Mouse (Mus musculus) lung, postnatal 0 days (tissue): Measurements from ENCODE around the gene Fah. TPM values are rescaled to one million over a fixed set of nuclear protein-coding genes. Genes with fewer than 3 reads are reported as not detected.

Experiments
- ATAC-seq: fragments of 200-750 bp; cut with Nextera tagmentation; 2 replicates; pipeline ENCODE4 v1.8.0; 2017; ENCODE audit warnings: moderate library complexity
- DNase-seq: peaks from one replicate; pipeline ENCODE4 v3.0.0-alpha.2; 2016; ENCODE audit warnings: low spot score
- H3K27ac ChIP-seq: fragments of 300-500 bp; sonication (generic); 2 replicates; pipeline ENCODE4 v1.5.1; 2014; ENCODE audit warnings: antibody characterized with exemption, mild to moderate bottlenecking, low read length, mixed read lengths
- H3K27me3 ChIP-seq: fragments of 300-500 bp; sonication (generic); replicated peaks from 2 replicates; pipeline ENCODE4 v1.6.1; 2014; ENCODE audit warnings: low read length, mixed read lengths; ENCODE audit not compliant: insufficient read depth
- H3K36me3 ChIP-seq: fragments of 300-500 bp; sonication (generic); 2 replicates; pipeline ENCODE4 v1.6.1; 2014; ENCODE audit warnings: low read length, mixed read lengths; ENCODE audit not compliant: insufficient read depth
- H3K4me1 ChIP-seq: fragments of 300-500 bp; sonication (generic); 2 replicates; pipeline ENCODE4 v1.6.1; 2014; ENCODE audit warnings: antibody characterized with exemption, low read depth, low read length, mixed read lengths; ENCODE audit not compliant: insufficient read depth
- H3K4me2 ChIP-seq: fragments of 300-500 bp; sonication (generic); replicated peaks from 2 replicates; pipeline ENCODE4 v1.6.1; 2014; ENCODE audit warnings: low read depth, mild to moderate bottlenecking, low read length, moderate library complexity, mixed read lengths
- H3K4me3 ChIP-seq: fragments of 300-500 bp; sonication (generic); 2 replicates; pipeline ENCODE4 v1.5.1; 2014; ENCODE audit warnings: low read depth, low read length
- H3K9ac ChIP-seq: fragments of 300-500 bp; sonication (generic); replicated peaks from 2 replicates; pipeline ENCODE4 v1.6.1; 2014; ENCODE audit warnings: low read depth, mild to moderate bottlenecking
- H3K9me3 ChIP-seq: fragments of 300-500 bp; sonication (generic); 2 replicates; pipeline ENCODE4 v1.6.1; 2016; ENCODE audit warnings: low read length, mixed read lengths
- CTCF ChIP-seq: IDR thresholded peaks from 2 replicates; pipeline ENCODE4 v1.5.1; 2016; ENCODE audit warnings: antibody characterized with exemption, mild to moderate bottlenecking
- EP300 ChIP-seq: IDR thresholded peaks from 2 replicates; pipeline ENCODE4 v1.6.1; 2016; ENCODE audit warnings: antibody characterized with exemption, mild to moderate bottlenecking, control low read depth
- WGBS: fragments of 180-500 bp; shearing (Covaris S2); extraction: QIAGEN DNeasy Blood & Tissue Kit; methylation state at CpG from one replicate; pipeline ENCODE4 v1.1.7; 2014; 5-methylcytosine and 5-hydroxymethylcytosine counted together
- polyA plus RNA-seq: library from polyadenylated mRNA; unstranded; fragments of >200 nt; fragmentation: Nextera tagmentation; extraction: Ambion mirVana; gene quantifications from 2 replicates; pipeline ENCODE4 v1.2.1, GENCODE M21; 2015

Gene Fah
- polyA plus RNA-seq, 1 experiment from 2014 or later, result 11.7 TPM

DNA sequence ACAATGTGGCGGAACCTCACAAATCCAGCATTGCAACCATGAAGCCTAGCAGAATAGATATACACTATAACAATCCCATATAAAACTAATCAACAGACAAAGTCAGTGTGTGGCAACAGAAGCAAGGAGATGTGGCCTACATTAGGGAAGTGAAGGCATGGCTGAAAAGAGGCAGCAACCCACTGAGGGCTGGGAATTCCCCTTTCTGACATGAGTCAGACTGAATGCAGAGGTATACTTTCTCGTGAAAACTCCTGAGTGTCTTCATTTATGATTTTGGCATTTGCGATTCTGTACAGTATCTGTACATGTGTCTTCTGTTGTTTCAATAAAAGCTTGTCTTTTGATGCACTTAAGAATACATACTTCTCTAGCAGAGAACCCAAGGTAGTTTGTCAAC is 15.2 kb downstream of the Fah start:
- TF ChIP-seq CTCF (no peak), EP300 (no peak)
- no peaks in the 10 kb centered on the region for H3K27me3 ChIP-seq
- no peak overlapping the region for H3K4me2 ChIP-seq
- no peak overlapping the region for H3K27ac ChIP-seq
- H3K9me3 ChIP-seq, result no peaks in the 10 kb centered on the region
- 86% methylated on average over 3 of the region's 3 CpGs for WGBS
- H3K36me3 ChIP-seq, result no peaks in the 10 kb centered on the region
- H3K4me1 ChIP-seq, result no peaks in the 10 kb centered on the region
- DNase-seq (no peak), ATAC-seq (no peak)
- no peak overlapping the region for H3K4me3 ChIP-seq
- no peak overlapping the region for H3K9ac ChIP-seq

DNA sequence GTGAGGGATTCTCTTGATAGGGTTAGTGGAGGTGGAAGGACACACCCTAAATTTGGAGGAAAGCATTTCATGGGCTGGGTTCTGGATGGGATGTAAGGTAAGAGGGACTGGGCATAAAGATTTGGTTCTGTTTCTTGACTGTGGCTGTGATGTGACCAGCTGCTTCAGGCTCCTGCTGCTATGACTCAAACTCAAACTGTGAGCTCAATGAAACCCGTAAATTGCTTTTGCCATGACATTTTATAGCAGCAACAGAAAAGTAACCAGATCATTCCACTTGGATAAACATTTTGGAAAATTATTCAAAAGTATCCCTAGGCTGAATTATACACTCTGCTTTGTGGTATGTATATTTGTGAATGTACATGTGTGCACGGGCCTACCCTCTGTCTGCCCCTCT is 15.9 kb downstream of the Fah start:
- Histone ChIP-seq H3K9me3 (no peaks in the 10 kb centered on the region), H3K27me3 (no peaks in the 10 kb centered on the region), H3K4me1 (no peaks in the 10 kb centered on the region), H3K36me3 (no peaks in the 10 kb centered on the region), H3K4me2 (no peak overlapping the region), H3K9ac (no peak overlapping the region), H3K4me3 (no peak overlapping the region), H3K27ac (no peak overlapping the region)
- 94% methylated on average over 2 of the region's 2 CpGs for WGBS
- TF ChIP-seq CTCF (no peak), EP300 (no peak)
- no peak for DNase-seq
- no peak for ATAC-seq

DNA sequence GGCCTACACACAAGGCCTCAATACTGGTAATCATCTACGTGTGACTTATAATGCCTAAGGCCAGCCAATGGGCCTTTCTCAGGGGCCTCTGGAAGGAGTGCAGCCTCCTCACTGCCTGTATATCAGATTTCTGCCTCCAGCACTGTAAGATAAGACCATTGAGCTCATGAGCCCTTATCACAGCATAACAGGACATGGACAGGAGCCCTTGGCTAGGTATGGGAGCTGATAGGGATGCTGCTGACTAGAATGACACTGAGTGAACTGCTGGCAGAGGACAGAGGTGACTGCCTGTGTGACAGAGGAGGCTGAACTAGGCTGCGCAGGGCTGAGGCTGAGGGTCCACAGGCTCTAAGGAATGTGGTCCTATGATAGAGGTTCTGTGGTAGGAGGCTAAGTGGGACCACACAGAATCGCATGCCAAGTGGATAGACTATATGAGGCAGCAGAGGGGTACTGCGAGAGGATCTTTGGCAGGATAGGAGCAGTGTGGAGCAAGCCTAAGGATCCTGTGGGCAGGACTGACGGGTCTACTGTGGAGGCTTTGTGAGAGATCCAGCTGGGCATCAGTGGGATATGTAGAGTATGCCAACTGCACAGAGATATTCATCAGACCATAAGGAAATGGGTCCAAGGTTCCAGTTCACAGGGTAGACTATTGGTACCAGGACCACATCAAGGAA is 19.3 kb downstream of the Fah start:
- WGBS, result 87% methylated on average over 5 of the region's 5 CpGs
- no peak overlapping the region for H3K27ac ChIP-seq
- ATAC-seq, result no peak

DNA sequence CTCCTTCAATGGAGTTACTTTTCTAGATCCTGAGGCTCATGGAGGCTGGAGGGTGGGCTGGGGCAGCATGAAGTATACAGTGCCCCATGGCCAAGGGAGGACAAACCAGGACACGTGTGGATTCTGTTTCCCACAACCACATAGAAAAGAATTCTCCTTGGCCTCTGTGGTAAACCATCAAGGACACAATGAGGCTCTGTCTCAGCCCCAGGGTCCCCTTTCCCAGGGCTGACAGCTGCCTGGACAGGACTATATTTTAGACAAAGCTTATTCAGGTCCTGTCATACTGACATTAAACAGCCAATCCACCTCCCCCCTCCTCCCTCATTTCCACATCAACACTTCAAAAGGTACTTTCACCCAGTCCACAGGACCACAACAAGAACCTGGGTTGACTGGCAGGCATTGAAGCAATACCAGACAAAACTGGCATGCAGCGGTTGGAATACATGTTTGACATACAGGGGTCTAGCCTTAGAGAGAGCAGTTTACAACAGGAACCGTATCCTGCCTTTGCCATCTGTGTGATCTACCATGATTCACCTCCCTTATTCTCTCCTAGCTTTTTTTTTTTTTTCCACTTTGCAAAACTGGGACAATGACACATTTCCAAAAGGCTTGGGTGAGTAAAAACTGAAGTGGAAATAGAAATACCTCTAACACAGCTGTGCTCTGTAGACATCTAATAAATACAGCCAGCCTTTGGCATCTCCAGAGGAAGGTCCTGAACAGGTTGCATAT is 20.0 kb downstream of the Fah start:
- H3K9ac ChIP-seq, result no peak overlapping the region
- H3K4me2 ChIP-seq, result no peak overlapping the region
- DNase-seq, result no peak
- 81% methylated on average over 3 of the region's 3 CpGs for WGBS
- no peak for ATAC-seq
- H3K4me1 ChIP-seq, result no peaks in the 10 kb centered on the region
- H3K27me3 ChIP-seq, result no peaks in the 10 kb centered on the region
- H3K4me3 ChIP-seq, result no peak overlapping the region
- H3K9me3 ChIP-seq, result no peaks in the 10 kb centered on the region
- no peak for TF ChIP-seq CTCF
- TF ChIP-seq EP300, result no peak
- no peak overlapping the region for H3K27ac ChIP-seq
- H3K36me3 ChIP-seq, result no peaks in the 10 kb centered on the region

More for the DNA sequence above, 19.3 kb downstream of the Fah start:
- H3K4me1 ChIP-seq, result no peaks in the 10 kb centered on the region
- H3K36me3 ChIP-seq, result no peaks in the 10 kb centered on the region
- H3K9me3 ChIP-seq, result no peaks in the 10 kb centered on the region
- H3K9ac ChIP-seq, result no peak overlapping the region
- H3K27me3 ChIP-seq, result no peaks in the 10 kb centered on the region
- TF ChIP-seq CTCF, result no peak
- H3K4me3 ChIP-seq, result no peak overlapping the region
- no peak for DNase-seq
- no peak overlapping the region for H3K4me2 ChIP-seq

DNA sequence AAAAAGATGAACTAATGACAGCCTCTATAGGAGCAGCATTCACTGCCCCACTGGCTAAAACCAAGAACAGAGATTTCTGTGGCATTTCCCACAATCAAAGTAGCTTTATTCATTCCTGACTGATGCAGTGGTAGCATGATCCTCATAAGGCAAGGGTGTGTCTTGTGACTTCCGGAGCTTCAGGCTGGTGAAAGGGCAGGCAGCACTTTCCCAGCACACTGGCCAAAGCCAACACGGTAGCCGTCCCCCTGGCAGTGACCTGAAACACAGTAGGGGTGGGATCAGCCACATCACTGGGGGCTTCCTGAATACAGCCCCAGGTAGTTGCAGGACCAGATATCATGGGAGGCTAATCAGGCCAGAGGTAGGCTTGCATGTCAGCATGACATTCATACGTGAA is 21.4 kb downstream of the Fah start:
- H3K9me3 ChIP-seq, result no peaks in the 10 kb centered on the region
- H3K36me3 ChIP-seq, result no peaks in the 10 kb centered on the region
- H3K27me3 ChIP-seq, result no peaks in the 10 kb centered on the region
- no peak for TF ChIP-seq EP300
- TF ChIP-seq CTCF, result no peak
- no peak overlapping the region for H3K4me3 ChIP-seq
- WGBS, result 93% methylated on average over 4 of the region's 4 CpGs
- ATAC-seq, result no peak
- no peak overlapping the region for H3K27ac ChIP-seq
- DNase-seq, result no peak
- no peak overlapping the region for H3K4me2 ChIP-seq
- no peaks in the 10 kb centered on the region for H3K4me1 ChIP-seq
- H3K9ac ChIP-seq, result no peak overlapping the region

DNA sequence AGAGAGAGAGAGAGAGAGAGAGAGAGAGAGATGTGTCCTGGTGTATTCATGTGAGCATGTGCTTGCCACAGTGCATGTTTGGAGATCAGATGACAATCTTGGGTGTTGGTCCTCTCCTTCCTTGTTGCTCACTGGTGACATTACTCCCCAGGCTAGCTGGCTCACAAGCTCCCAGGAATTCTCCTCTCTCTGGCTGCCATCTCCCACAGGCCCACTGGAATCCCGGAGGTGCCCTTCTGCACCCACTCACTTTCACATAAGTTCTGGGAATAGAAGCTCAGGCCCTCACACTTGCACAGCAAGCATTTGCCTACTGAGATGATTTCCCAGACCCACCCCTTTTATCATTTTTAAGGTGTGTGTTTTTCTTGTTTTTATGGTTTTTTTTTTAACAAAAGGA is 26.8 kb downstream of the Fah start:
- TF ChIP-seq EP300, result no peak
- no peak for TF ChIP-seq CTCF
- Histone ChIP-seq H3K27me3 (no peaks in the 10 kb centered on the region), H3K9me3 (no peaks in the 10 kb centered on the region), H3K4me3 (no peak overlapping the region), H3K36me3 (no peaks in the 10 kb centered on the region), H3K9ac (no peak overlapping the region), H3K27ac (no peak overlapping the region), H3K4me2 (no peak overlapping the region), H3K4me1 (no peaks in the 10 kb centered on the region)
- WGBS, result 75% methylated on average over 1 of the region's 1 CpGs
- DNase-seq, result no peak
- no peak for ATAC-seq
